Mouse (Mus musculus): Measurements from ENCODE around the gene Riok2.

Riok2 gene

DNA sequence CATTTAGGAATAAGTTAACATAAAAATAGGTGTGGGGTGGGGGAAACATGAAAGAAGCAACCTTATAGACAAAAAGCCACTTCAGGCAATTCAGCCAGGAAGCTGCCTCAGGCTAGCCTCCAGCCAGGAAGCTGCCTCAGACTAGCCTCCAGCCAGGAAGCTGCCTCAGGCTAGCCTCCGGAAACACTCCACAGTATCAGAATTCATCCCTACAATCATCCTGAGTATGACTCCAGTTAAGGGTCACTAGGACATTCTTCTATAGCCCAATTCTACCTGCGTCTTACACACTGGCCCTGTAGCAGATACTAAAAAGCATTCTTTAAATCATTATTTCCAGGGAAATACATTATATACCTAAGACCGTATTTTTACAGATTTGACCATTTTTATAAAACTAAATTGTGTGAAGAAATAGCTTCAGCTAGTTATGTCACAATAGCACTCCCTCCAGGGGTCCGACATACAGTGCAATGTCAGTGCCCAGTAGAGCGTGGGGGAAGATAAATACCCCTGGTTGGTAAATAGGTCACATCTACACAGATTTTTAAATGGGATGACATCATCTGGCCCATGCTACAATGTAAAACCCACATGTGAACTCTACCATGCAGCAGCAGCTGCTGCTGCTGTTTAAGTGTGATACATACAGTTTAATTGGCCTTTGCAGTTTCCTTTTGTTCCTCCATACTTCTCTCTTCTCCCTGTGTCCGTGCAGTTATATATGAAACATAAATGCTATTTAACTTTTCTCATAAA is 34.8 kb downstream of the Riok2 start:
- no peak for DNase-seq

DNA sequence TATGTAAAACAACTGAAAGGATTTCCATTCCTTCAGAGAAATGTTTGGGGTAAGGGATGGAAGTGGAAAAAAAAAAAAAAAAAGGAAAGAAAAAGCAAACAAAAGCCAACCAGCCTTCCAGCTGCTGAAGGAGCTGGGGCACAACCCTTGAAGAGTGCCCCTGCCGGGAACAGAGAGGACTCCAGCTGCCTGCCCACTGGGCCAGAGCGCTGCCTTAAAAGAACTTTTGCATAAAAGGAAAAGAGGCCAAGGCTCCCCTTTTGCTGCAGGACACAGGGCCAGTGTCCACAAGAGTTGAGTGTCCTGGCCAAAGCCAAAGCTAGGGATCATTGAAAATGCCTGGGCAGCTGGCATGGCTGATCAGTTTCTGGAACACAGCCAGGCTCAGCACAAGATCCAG is 35.5 kb downstream of the Riok2 start:
- no peak for DNase-seq

DNA sequence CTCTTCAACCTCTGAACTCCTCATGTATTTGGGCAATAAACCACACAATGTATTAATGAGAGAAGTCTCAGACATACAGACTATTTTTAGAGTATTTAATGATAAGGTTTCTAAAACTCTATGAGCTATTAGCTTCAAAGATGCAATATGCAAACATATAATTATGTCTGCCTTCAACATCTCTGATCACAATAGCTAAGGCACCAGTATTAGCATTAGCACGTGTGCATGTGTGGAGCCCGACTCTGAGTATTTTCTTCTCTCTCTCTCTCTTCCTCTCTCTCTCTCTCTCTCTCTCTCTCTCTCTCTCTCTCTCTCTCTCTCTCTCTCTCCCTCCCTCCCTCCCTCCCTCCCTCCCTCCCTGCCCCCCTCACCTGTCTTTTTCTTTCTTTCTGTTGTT is 37.3 kb downstream of the Riok2 start:
- no peak for DNase-seq

- no peak for DNase-seq
These were observed 38.1 kb downstream of the Riok2 start for GRCm38 (mm10) chr17:17412176-17412575.

DNA sequence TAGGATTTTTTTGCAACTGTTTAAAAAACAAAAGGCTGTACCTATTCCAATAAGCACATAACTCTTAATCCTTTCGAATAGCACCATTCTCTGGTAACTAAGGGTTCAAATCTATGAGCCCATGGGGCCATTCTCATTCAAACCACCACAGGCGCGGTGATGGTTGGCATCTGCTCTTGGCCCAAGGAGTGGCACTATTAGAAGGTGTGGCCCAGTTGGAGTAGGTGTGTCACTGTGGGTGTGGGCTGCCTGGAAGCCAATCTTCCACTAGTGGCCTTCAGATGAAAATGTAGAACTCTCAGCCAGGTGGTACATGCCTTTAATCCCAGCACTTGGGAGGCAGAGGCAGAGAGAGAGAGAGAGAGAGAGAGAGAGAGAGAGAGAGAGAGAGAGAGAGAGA is 40.1 kb downstream of the Riok2 start:
- DNase-seq: no peak

- DNase-seq: no peak
These were observed 50.6 kb downstream of the Riok2 start for GRCm38 (mm10) chr17:17424609-17425307.

GRCm38 (mm10) chr17:17425308-17425813 is 51.3 kb downstream of the Riok2 start:
- DNase-seq: no peak

GRCm38 (mm10) chr17:17425906-17426305 is 51.8 kb downstream of the Riok2 start:
- no peak for DNase-seq

DNA sequence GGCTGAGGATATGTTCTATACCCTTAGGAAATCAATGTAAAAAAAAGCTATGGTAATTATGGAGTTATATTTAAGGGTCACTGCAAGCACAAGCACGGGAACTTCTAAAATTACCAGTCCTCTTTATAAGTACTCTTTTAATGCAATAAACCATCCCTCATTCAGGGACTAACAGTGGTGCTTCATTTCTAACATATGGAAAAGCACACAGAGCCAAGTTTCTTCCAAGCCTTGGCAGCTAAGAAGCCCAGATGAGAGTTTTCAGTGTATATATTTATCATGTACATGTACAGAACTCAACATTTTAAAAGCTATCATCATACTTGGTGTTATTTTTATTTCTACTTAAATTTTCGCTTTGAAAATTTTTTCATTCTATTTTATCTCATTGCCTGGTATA is 54.8 kb downstream of the Riok2 start:
- no peak for DNase-seq

GRCm38 (mm10) chr17:17433679-17434078 is 59.6 kb downstream of the Riok2 start:
- no peak for DNase-seq

GRCm38 (mm10) chr17:17438576-17439191 is 64.6 kb downstream of the Riok2 start:
- DNase-seq: no peak

DNA sequence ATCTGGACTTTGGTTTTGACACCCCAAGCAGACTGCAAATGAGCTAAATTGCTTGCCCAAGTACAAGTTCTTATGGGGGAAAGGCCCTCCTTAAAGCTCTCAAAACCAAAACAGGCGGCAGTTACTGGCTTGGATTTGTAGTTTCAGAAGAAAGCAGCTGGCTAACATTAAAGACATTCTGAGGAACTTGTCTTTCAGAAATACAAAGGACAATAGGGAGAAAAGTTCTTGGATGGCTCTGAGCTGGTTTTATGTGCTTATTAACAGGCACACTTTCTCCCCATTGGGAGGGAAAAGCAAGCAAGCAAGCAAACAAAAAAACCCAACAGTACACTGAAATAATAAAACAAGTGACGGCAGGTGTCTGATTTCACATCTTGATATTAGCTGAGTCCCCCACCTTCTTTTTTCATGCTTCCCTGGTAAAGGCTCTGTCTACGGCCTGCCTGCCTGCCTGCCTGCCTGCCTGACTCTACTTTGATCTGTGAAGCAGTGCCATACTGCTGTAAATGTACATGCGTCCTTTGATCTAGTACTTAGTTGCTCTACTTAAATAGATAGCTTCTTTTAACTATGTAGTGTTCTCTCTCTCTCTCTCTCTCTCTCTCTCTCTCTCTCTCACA is 67.9 kb downstream of the Riok2 start:
- no peak for DNase-seq

DNA sequence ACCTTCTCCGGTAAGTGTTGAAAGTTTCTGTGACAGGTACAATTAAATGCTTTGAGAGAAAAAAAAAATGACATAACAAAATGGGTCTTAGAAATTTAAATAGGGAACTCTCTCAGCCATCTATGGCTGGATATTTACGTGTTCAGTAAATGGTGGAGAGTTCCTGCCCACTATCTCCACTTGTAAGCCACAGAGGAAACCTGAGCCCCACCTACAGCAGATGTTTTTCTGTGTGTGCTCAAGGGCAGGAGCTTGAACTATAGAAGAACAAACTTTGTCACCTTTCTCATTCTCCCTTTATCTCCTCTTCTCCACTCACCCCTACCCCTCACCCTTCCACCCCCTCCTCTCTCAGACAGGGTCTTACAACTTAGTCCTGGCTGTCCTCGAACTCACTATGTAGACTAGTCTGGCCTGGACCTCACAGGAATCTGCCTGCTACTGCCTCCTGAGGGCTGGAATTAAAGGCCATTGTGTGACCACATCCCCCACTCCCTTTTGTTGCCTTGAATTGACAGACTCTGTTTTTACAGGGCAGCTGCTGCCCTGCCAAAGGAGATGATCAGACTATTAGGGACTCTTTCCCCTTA is 70.3 kb downstream of the Riok2 start:
- no peak for DNase-seq

All from right cerebral cortex, adult 18-20 months (tissue).